Mouse (Mus musculus) embryo, embryonic 11 days (tissue): Measurements from ENCODE around the gene Nt5c.
A peak's percentile ranks its signal among the peaks of the same experiment; 100 is the strongest.
"Not testable (repeated sequence)": the region's sequence is repeated elsewhere in the genome, so short reads cannot be mapped to it uniquely, and the experiment has no call there.

Experiments
- DNase-seq: peaks from one replicate; pipeline ENCODE4 v3.0.0-alpha.2; 2015

Nt5c gene

DNA sequence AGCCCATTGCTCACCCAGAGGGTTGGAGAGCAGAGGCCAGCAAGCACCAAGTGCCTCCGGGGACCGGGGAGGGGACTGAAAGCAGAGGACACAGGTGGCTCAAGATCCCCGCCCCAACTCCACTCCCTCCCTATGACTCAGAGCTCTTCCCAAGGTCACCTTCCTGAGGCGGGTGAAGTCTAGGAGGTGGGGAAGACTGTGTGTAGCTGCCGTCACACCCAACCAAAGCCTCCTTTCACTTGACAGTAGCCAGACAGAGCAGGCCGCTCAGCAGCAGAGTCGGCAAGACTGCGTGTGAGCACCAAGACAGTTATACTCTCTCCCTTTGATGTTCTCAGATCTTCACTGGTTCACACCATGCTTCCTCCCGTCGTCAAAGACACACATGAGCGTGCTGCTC, 28.3 kb downstream of the Nt5c start:
- no peak for DNase-seq

DNA sequence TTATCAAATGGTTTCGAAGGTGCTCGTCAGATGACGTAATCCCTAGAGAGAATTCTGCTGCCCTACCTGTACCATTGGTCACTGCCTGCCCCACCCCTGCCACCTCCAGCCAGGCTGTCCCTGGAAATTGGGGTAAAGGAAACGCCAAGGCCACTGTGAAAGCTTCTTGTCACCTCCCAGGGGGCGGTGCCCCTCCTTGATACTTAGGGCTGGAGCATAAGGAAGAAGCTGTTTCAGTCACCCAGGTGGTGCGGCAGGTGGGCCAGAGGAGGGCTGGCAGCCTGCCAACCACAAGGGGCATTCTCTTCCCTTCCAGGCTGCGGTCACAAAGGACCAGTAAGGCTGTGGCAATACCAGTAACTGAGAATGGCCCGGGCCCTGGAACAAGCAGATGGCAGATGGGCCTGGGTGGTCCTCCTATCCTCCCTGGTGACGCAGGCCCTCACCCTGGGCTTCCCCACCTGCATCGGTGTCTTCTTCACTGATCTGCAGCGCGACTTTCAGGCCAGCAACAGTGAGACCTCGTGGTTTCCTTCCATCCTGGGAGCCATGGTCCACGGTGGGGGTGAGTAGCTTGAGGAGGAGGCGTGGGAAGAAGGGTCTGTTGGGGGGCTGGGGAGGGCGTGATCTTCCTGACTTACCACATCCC, 29.3 kb downstream of the Nt5c start, which contains the start of gene Slc16a5:
Gene Slc16a5 (plus strand): TSS at position 232 of the 649 bp plus-strand sequence.
- no peak for DNase-seq

DNA sequence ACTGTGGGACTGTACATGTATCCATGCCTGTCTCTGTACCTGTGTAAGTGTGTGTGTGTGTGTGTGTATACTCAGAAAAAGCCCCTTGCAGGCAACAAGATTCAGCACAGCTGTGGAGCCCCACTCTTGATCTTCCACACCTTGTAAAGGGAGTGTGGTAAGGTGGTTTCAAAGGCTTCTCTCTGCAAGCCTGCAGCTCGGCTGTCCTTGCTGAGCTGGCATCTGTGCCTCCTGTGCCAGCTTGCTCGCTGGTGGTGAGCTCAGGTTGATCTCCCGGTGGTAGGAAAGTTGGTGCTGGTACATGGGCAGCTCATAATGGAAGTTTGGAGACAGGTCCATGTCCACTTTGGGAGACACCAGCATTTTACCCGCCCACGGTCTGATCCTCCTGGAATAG, 29.8 kb downstream of the Nt5c start:
- DNase-seq: no peak

DNA sequence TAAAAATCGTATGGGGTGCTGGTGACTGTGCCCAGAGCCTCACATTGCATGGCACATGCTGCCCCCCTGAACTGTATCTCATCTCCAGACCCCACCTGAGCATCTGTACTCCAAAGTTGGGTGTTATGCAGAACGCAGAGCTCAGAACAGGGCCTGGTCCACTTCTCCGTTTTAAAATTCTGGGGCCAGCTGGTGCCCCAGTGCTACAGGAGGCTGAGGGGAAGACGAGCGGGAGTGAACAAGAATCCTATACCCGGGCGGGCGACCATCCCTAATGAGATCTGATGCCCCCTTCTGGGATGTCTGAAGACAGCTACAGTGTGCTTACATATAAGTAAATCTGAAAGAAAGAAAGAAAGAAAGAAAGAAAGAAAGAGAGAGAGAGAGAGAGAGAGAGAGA, 30.7 kb downstream of the Nt5c start:
- DNase-seq: no peak

DNA sequence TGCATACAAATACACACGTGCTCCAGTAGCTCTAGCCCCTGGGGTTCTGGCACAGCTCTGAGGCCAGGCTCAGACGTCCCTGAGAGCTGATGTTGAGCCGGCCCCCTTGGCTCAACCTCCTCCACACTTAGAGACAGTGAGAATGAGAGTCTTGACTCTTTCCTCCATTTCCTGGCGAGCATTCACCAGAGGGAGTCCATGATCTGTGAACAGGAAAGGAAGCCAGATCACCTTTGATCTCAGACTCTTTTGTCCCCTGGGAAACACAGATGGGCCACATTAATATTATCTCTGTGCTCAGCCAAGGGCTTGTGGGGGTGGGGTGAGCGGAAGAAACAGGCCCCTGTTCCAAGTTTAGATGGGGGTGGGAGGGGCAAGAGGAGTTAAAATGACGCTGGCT, 34.3 kb downstream of the Nt5c start:
- DNase-seq: peak; percentile 26

DNA sequence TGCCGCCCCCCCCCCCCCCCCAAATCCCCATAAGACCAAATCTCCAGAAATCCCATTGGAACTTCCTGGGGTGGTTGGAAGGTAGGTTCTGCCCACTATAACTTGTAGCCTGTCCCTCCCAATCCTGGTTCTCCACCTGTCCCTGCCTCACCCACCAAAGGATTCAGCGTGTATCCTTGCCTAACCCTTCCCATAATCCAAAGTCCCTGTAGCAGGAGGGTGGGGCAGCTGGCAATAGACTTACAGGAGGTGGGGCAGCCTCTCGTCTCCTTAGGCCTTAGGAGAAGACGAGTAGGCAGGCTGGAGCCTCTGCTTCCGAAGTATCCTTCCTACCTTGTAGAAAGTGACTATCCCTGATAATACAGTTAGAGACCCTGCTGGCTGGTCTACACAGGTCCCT, 35.5 kb downstream of the Nt5c start:
- no peak for DNase-seq

DNA sequence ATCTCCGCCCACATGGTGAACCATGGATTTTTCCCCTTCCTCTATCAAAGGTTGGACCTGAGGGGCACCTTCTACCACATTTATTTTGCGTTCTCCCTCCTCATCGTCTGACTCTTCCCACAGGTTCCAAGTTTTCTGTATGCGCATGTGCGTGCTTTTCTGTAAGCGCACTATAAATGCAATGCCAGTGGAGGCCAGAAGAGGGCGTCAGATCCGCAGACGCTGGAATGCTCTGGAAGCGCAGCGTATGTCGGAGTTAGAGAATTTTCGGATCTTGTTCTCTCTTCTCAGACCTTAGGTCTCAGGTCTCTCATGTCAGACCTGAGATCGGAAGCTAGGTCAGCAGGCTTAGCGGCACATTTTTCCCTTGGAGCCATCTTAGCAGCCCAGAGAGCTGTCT, 36.0 kb downstream of the Nt5c start:
- DNase-seq: no peak

DNA sequence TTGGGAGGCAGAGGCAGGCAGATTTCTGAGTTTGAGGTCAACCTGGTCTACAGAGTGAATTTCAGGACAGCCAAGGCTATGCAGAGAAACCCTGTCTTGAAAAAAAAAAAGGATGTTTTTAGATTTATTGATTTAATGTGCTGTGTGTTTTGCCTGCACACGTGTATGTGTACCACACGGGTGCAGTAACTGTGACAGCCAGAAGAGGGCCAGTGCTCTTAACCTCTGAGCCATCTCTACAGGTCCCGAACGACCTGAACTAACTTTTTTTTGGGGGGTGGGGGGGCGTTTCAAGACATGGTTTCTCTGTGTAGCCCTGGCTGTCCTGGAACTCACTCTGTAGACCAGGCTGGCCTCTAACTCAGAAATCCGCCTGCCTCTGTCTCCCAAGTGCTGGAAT, 36.8 kb downstream of the Nt5c start:
- DNase-seq: not testable (repeated sequence)

DNA sequence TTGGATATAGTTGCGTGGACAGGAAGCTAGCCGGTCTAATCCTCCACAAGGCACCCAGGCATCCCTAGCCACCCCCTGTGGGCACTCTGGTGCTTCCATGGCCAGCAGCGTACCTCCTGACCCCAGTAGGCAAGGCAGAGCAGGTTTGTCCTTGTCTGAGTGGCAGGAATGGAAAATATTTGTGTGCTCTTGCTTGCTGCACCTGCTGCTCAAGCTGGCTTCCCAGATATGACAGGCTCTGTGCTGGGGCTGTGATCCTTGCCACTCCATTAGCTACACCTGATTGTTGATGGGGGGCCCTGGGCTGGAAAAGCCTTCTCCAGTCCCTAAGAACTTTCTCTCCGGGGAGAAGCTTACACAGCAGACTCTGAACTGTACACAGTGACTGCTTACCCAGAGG, 38.4 kb downstream of the Nt5c start:
- no peak for DNase-seq

DNA sequence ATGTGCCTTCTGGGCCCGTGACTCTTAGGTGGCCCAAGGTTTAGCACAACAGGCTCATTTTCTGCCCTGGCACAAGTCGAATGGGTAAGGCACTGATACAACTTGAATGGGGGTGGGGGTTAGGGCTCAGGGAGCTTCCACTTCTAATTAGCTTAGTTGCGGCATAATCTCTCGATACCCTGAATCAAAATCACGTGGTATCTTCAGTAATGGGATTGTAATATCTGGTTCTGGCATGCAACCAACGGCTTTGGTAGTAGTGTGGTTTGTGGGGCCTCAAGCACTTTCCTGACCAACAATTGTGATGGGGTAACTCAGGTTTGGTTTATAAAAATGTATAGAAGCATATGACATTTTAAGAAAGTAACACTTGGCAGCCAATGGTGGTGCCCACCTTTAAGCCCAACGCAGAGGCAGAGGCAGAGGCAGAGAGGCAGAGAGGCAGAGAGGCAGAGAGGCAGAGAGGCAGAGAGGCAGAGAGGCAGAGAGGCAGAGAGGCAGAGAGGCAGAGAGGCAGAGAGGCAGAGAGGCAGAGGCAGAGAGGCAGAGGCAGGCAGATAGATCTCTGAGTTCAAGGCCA, 39.3 kb downstream of the Nt5c start:
- DNase-seq: no peak

DNA sequence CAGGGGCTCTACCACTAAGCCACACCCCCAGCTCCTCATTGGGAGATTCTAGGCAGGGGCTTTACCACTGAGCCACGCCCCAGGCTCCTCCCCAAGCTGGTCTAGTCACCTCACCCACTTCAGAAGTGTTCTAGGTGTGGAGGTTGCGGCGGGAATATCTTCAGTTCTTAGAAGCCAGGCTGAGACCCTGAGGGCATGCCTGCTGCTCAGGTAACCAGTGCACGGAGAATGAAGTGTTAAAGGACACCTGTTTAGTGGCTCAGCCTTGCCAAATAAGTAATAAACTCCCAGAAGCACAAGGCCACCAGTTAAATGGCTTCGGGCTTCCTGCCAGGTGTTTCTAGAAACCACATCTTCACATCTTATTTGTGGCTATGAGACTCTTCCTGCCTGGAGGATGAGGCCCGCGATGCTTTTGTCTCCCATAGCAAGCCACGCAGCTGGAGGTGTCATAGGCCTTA, 39.9 kb downstream of the Nt5c start:
- DNase-seq: no peak

DNA sequence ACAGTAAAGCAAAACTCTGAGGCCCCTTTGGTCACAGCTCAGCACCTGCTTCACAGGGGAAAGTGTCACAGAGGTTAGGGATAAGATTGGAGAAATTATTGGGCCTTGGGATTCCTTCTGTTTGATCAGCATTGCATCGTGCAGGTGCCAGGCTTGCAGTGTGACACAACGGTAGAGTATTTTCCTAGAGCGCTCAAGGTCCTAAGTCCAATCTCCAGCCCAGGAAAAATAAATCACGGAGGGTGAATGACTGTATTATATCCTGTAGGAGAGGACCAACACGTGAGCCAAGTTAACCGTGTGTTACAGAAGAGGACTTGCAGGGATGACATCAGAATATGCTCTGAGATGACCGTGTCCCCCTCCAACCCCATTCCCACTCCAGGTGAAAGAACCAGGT, 41.5 kb downstream of the Nt5c start:
- DNase-seq: no peak

DNA sequence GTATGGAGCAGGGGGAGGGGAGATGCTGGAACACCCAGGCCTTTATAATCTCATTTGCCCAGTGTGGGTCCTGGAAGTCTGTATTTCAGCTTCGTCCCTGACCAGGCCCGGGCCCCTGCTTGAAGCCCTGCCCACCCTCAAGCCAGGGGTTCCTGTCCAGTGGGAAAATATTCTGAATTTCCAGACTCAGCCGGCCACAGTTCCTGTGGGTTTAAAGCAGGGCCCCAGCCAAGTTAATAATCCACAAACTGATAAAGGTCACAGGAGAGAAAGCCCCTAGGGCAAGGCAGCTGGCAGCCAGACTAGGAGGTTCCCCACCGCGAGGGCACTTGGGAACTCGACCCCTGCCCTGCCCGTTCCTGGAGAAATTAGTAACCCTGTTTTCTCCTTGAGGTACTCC, 42.7 kb downstream of the Nt5c start:
- no peak for DNase-seq

DNA sequence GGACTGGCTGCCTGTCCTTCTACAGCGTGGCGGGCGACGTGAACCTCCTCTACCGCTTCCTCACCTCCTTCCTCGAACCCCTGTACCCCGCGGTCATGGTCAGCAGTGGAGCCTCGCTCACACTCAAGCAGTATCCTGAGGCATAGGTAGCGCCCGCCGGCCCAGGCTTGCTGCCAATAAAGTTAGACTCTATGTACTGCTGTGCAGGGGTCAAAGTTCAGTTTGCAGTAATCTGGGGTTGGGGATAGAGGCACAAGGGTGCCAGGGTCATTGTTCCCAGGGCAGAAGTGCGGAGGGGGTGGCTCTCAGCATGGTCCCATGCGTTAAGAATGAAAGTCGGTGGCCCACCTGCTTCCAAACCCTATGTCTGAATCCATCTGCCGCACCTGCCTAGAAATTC, 43.6 kb downstream of the Nt5c start:
- no peak for DNase-seq

DNA sequence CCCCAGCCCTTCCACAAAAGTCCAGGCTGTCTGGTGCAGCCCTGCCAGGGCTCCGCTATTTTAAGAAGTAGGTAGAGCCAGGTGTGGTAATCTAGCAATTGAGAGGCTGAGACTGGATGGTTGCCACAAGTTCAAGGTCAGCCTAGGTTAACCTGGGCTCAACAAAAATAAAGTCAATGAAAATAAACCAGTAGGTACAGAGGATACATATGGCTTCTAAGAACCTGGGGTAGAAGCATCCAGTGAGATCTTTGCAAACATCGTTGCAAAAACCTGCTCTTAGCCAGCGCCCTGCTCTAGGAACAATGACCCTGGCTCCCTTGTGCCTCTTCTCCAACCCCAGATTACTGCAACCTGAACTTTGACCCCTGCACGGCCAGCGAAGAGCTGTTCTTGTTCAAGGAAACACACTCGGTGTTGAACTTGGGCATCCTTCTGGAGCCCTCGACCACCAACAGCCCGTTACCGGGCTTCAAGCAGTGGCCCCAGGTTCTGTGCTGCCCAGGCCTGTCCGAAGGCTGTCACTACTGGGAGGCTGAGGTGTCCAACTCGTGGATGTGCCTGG, 44.3 kb downstream of the Nt5c start:
- DNase-seq: no peak

DNA sequence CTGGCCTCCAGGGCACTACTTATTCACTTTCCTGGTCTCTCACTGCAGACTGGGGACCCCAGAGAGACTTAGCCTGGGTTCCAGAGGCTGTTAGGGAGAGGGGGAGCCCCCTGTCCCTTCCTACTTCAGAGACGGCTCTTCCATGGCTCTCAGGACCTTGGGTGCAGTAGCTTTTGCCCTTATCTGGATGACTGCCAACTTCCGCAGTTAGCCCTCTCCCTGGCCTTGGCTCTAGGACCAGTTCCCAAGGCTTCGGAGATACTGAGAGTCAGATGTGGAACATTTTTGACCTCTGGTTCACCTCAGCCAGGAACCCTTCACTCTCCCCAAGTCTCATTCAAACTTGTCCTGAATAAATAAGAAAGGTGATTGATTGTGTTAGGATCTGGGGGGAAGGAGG, 44.8 kb downstream of the Nt5c start:
- no peak for DNase-seq

DNA sequence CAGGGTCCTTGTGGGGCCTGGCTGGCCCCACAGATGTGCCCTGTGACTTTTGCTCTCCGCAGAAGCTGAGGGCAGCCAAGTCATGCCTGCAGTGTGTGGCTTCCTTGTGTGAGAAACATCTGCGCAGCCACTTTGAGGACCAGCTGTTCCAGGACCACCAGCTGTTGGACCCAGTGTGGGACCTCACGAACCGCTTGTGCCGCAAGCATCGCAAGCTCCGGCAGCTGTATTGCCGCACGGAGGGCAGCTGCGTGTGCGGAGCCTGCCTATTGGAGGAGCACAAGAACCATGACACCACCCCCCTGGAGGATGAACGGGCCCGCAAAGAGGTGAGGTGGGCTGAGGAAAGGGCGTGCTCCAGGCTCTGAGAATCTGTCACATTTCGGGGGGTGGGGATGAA, 50.2 kb downstream of the Nt5c start:
- DNase-seq: no peak
